Mouse (Mus musculus): ENCODE measurements at regions not wholly inside any gene's neighbourhood (a gene's known extent, or its start where the extent isn't known, plus 50 kb on each side); places are given as distances from the start of the nearest gene placed in this dataset.

DNA sequence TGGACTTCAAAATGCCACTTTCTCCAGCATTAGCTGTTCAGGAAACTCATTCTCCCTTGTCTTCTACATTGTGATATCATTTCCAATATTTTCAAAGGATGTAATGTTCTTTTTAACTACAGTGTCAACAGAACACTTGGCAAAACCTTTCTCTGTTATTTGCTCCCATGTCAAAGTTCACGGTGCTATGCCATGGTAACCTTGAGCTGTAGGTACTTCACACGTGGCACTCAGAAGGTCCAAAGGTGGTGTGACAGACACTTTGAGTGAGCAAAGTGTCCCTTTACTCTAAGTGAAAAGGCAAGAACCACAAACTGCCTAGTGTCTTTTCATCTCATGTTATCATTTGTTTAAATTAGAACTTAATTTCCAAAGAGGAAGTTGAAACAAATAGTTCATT lies 53.3 kb upstream of the Tram2 start:
- DNase-seq (ENCODE audit: low read depth, low spot score) = no peak

DNA sequence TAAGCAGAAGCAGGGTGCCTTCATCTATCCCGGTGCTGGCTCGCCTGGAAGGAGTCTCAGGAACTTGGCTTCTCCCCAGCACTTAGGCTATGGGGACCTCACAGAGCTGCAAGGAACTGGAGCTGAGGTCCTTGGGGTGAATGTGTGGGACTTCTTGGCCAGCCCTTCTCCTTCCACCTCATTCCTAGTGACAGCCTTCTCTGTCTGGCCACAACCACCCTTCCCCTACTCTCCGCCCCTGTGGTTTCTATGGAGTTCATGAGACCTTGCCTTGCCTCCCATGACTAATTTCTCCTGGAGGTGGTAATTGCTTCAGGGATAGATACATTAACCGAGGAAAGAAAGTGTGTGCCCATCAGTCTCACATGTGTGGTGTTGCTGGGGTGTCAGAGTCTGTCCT lies 67.9 kb upstream of the Tram2 start:
- no peak for DNase-seq (ENCODE audit: low read depth, low spot score)

DNA sequence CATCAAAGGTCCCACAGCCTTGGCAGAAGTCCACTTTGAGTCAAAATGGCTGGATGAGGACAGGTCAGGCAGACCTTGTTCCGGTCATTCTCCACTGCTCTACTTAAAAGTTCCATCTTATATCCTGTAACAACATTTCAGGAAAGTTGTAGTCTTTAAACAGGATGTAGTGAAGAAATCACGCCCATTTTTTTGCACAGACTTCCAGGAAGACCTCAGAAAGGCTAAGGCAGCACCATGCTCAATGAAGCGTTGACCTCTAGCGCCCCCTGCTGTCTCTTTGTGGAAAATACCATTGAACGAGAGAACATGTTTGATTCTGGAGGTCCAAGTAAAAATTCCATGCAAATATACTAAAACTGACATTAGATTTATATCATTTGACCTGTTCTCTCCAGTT lies 56.6 kb upstream of the Tmem14a start:
- DNase-seq (ENCODE audit: low read depth, low spot score) = peak; percentile 69

DNA sequence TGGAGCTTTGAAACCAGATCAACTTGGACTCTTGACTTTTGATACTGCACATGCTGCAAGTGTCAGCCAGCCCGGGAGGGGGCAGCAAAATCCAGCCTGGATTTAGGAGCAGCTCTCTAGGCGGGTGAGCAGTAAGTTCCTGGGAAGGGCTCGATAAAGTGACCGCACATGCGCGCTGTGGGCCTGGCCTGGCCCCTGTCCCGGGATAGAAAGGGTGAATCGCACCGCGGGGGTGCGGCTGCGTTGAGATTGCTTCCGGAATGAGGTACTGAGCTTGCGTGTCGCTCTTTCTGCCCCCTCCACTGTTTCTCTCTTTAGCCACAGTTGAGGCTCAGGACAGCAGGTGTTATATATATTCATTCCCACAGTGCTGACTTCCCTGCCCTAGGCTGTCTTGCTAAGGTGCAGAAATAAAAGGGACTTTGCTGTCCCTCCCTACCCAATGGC lies 52.1 kb upstream of the Tmem14a start:
- peak; percentile 81 for DNase-seq (ENCODE audit: low read depth, low spot score)

DNA sequence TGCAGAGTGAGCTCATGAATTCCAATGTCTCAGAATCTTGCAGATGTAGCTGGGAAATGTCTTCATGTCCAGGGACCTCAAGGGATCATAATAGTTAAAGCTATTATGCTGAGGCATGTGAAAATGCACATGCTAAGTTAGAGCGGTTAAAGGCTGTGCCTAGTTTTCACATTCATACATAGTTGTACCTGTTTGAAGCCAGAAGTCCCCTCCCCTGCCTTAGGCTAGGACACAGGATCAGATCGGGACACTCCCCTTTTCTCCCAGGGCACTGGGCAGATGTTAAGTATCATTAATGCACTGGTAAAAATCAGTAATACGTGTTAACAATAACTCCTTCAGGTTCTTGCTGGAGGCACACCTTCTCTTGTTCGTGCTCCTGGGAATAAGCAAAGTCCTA lies 51.6 kb upstream of the Tmem14a start:
- DNase-seq (ENCODE audit: low read depth, low spot score) = no peak
